Mouse (Mus musculus) spleen, adult 2 months (tissue): ENCODE data around the gene Scgb2b19. TPM values are rescaled to one million over a fixed set of nuclear protein-coding genes. Genes with fewer than 3 reads are reported as not detected.
"Not testable (repeated sequence)": the region's sequence is repeated elsewhere in the genome, so short reads cannot be mapped to it uniquely, and the experiment has no call there.

Experiments used
- DNase-seq, 2 experiments: peaks; one replicate each; pipeline versions ENCODE4 v3.0.0 to v3.0.0-alpha.2; 2012 to 2021; ENCODE audit warnings: low spot score in 2 of 2, low read depth in 1 of 2
- H3K27ac ChIP-seq: fragments of 200-500 bp; 2 replicates; pipeline ENCODE4 v1.5.1; 2012; ENCODE audit warnings: low read length, inconsistent platforms; ENCODE audit not compliant: insufficient read depth
- H3K27me3 ChIP-seq: fragments of 200-500 bp; 2 replicates; pipeline ENCODE4 v1.6.1; 2012; ENCODE audit warnings: mild to moderate bottlenecking, moderate library complexity, low read length, inconsistent platforms; ENCODE audit not compliant: control insufficient read depth, insufficient read depth
- H3K36me3 ChIP-seq: fragments of 200-500 bp; 2 replicates; pipeline ENCODE4 v1.6.1; 2012; ENCODE audit warnings: mild to moderate bottlenecking, low read length, inconsistent platforms; ENCODE audit not compliant: control insufficient read depth, insufficient read depth
- H3K4me1 ChIP-seq: fragments of 200-500 bp; 2 replicates; pipeline ENCODE4 v1.6.1; 2011; ENCODE audit warnings: inconsistent platforms; ENCODE audit not compliant: control insufficient read depth, insufficient read depth, insufficient read length
- H3K4me3 ChIP-seq: fragments of 200-500 bp; 2 replicates; pipeline ENCODE4 v1.5.1; 2011; ENCODE audit warnings: mild to moderate bottlenecking, inconsistent platforms; ENCODE audit not compliant: insufficient read depth, insufficient read length; ENCODE audit errors: extremely low read depth
- WGBS: fragments of 180-500 bp; shearing (Covaris S2); methylation state at CpG from one replicate; pipeline ENCODE4 v1.1.7; 2018; 5-methylcytosine and 5-hydroxymethylcytosine counted together
- polyA plus RNA-seq: library from polyadenylated mRNA; depleted of rRNA; stranded (reverse); fragments of >200 nt; gene quantifications from 2 replicates; pipeline ENCODE4 v1.2.3, GENCODE M21; 2012; rRNA removed

Gene Scgb2b19
- not detected in 2 replicates for polyA plus RNA-seq

DNA sequence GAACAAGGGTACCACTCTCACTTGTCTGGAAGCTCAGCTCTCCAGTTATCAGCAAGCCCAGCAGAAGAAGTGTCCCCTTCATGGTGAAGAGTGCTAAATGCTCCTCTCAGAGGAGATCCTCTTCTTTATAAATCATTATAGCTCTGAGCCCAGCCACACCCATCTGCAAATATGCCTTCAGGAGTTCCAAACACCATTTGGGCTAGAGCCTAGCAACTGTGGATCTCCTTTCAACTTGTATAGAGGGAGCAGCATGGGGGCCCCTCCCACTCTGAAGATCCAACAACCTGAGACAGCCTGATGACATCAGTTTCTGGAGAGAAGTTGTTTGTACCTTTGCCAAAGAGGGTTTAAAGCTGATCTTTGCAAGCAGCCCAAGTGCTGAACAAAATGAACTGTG lies at the start of gene Scgb2b19:
Gene Scgb2b19, minus strand, starts transcription at position 101 of the 400 bp plus-strand sequence.
- not testable (repeated sequence) for H3K27me3 ChIP-seq, H3K4me3 ChIP-seq, H3K36me3 ChIP-seq, H3K4me1 ChIP-seq, H3K27ac ChIP-seq, DNase-seq

DNA sequence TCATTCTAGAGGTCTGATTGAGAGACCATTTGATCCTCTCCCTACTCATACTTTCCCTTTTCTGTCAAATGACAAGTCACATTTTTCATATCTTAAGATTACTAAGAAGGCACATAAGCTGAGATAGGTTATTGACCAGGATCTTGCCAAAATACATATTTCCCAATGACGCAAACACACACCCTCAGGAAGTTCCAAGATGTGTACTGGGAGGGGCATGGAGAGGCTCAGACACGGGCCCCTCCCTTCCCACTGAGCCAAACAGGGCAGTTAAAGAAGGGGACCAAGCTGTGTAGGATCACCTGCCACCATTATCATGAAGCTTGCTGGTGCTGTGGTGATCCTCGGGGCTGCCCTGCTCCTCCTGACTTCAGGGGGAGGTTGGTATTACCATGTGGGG lies 6.9 kb upstream of the Scgb2b19 start, which contains the start of gene Scgb1b19:
Gene Scgb1b19, plus strand, starts transcription at position 301 of the 400 bp plus-strand sequence.
- not testable (repeated sequence) for H3K4me1 ChIP-seq, H3K4me3 ChIP-seq, H3K36me3 ChIP-seq, DNase-seq, H3K27me3 ChIP-seq, H3K27ac ChIP-seq
- 82% methylated on average over 2 of the region's 3 CpGs for WGBS

Other genes starting within 250 kb of the Scgb2b19 start
- gene Scgb2b17, start 223.8 kb downstream of the Scgb2b19 start, polyA plus RNA-seq, result not detected in 2 replicates
- gene Scgb1b17, start 216.9 kb downstream of the Scgb2b19 start, polyA plus RNA-seq, result not detected in 2 replicates
- gene Scgb2b18, start 106.5 kb downstream of the Scgb2b19 start, polyA plus RNA-seq, result not detected in 2 replicates
- not detected in 2 replicates for gene Scgb1b18, start 94.8 kb downstream of the Scgb2b19 start, polyA plus RNA-seq
- gene Scgb1b19, start 7.0 kb upstream of the Scgb2b19 start, polyA plus RNA-seq, result not detected in 2 replicates
- not detected in 2 replicates for gene Scgb2b20, start 86.0 kb upstream of the Scgb2b19 start, polyA plus RNA-seq
- gene Scgb1b20, start 92.9 kb upstream of the Scgb2b19 start, polyA plus RNA-seq, result not detected in 2 replicates
- not detected in 2 replicates for gene Scgb2b21, start 240.1 kb upstream of the Scgb2b19 start, polyA plus RNA-seq